Mouse (Mus musculus): ENCODE measurements around the gene Sphkap. TPM values are rescaled to one million over a fixed set of nuclear protein-coding genes. Genes with fewer than 3 reads are reported as not detected.
A peak's percentile ranks its signal among the peaks of the same experiment; 100 is the strongest.

Gene Sphkap
- polyA plus RNA-seq, 1 experiment from 2014 or later = 24.0 TPM

GRCm38 (mm10) chr1:83395559-83395958, 12.4 kb downstream of the Sphkap start:
- no peaks in the 10 kb centered on the region for H3K36me3 ChIP-seq (ENCODE audit: control insufficient read depth, insufficient read depth, low read length)
- H3K4me2 ChIP-seq = no peak overlapping the region
- no peaks in the 10 kb centered on the region for H3K9me3 ChIP-seq (replicated peaks; ENCODE audit: control insufficient read depth, low read length)
- H3K9ac ChIP-seq (ENCODE audit: low read depth, low read length) = no peak overlapping the region
- WGBS (ENCODE audit: insufficient replicate concordance) = 55% methylated on average over 5 of the region's 5 CpGs
- no peak overlapping the region for H3K4me3 ChIP-seq (ENCODE audit: low read depth, low read length)
- ATAC-seq (replicated peaks; ENCODE audit: insufficient number of reproducible peaks, low FRiP score, low TSS enrichment) = no peak
- H3K27me3 ChIP-seq (ENCODE audit: control insufficient read depth, insufficient read depth, low read length) = no peaks in the 10 kb centered on the region
- no peak overlapping the region for H3K27ac ChIP-seq (ENCODE audit: low read depth, low read length)
- H3K4me1 ChIP-seq (ENCODE audit: control insufficient read depth, insufficient read depth, low read length) = no peaks in the 10 kb centered on the region

- ATAC-seq (replicated peaks; ENCODE audit: insufficient number of reproducible peaks, low FRiP score, low TSS enrichment) = no peak
- no peak overlapping the region for H3K4me3 ChIP-seq (ENCODE audit: low read depth, low read length)
- H3K4me1 ChIP-seq (ENCODE audit: control insufficient read depth, insufficient read depth, low read length) = no peaks in the 10 kb centered on the region
- WGBS (ENCODE audit: insufficient replicate concordance) = 76% methylated on average over 4 of the region's 4 CpGs
- H3K4me2 ChIP-seq = no peak overlapping the region
- no peaks in the 10 kb centered on the region for H3K27me3 ChIP-seq (ENCODE audit: control insufficient read depth, insufficient read depth, low read length)
- no peaks in the 10 kb centered on the region for H3K36me3 ChIP-seq (ENCODE audit: control insufficient read depth, insufficient read depth, low read length)
- H3K27ac ChIP-seq (ENCODE audit: low read depth, low read length) = no peak overlapping the region
- no peak overlapping the region for H3K9ac ChIP-seq (ENCODE audit: low read depth, low read length)
- no peaks in the 10 kb centered on the region for H3K9me3 ChIP-seq (replicated peaks; ENCODE audit: control insufficient read depth, low read length)
Measured at GRCm38 (mm10) chr1:83389419-83389818, 18.6 kb downstream of the Sphkap start.

GRCm38 (mm10) chr1:83377404-83377803, 30.6 kb downstream of the Sphkap start:
- WGBS (ENCODE audit: insufficient replicate concordance) = 70% methylated on average over 1 of the region's 1 CpGs
- no peaks in the 10 kb centered on the region for H3K36me3 ChIP-seq (ENCODE audit: control insufficient read depth, insufficient read depth, low read length)
- H3K27ac ChIP-seq (ENCODE audit: low read depth, low read length) = no peak overlapping the region
- no peaks in the 10 kb centered on the region for H3K27me3 ChIP-seq (ENCODE audit: control insufficient read depth, insufficient read depth, low read length)
- no peak overlapping the region for H3K9ac ChIP-seq (ENCODE audit: low read depth, low read length)
- no peaks in the 10 kb centered on the region for H3K9me3 ChIP-seq (replicated peaks; ENCODE audit: control insufficient read depth, low read length)
- H3K4me3 ChIP-seq (ENCODE audit: low read depth, low read length) = no peak overlapping the region
- H3K4me1 ChIP-seq (ENCODE audit: control insufficient read depth, insufficient read depth, low read length) = no peaks in the 10 kb centered on the region
- H3K4me2 ChIP-seq = no peak overlapping the region
- ATAC-seq (replicated peaks; ENCODE audit: insufficient number of reproducible peaks, low FRiP score, low TSS enrichment) = no peak

GRCm38 (mm10) chr1:83366456-83366855, 41.5 kb downstream of the Sphkap start:
- WGBS (ENCODE audit: insufficient replicate concordance) = 82% methylated on average over 5 of the region's 5 CpGs
- H3K27ac ChIP-seq (ENCODE audit: low read depth, low read length) = no peak overlapping the region
- no peak for ATAC-seq (replicated peaks; ENCODE audit: insufficient number of reproducible peaks, low FRiP score, low TSS enrichment)
- H3K4me1 ChIP-seq (ENCODE audit: control insufficient read depth, insufficient read depth, low read length) = peaks cover 5% of the 10 kb centered on the region; the same call in 1 of the 2 replicates
- H3K4me2 ChIP-seq = no peak overlapping the region
- H3K27me3 ChIP-seq (ENCODE audit: control insufficient read depth, insufficient read depth, low read length) = no peaks in the 10 kb centered on the region
- no peak overlapping the region for H3K4me3 ChIP-seq (ENCODE audit: low read depth, low read length)
- H3K36me3 ChIP-seq (ENCODE audit: control insufficient read depth, insufficient read depth, low read length) = no peaks in the 10 kb centered on the region
- no peak overlapping the region for H3K9ac ChIP-seq (ENCODE audit: low read depth, low read length)
- no peaks in the 10 kb centered on the region for H3K9me3 ChIP-seq (replicated peaks; ENCODE audit: control insufficient read depth, low read length)

GRCm38 (mm10) chr1:83362168-83362567, 45.8 kb downstream of the Sphkap start:
- H3K4me3 ChIP-seq (ENCODE audit: low read depth, low read length) = no peak overlapping the region
- H3K4me1 ChIP-seq (ENCODE audit: control insufficient read depth, insufficient read depth, low read length) = peaks cover 4% of the 10 kb centered on the region
- H3K4me2 ChIP-seq = no peak overlapping the region
- H3K9me3 ChIP-seq (replicated peaks; ENCODE audit: control insufficient read depth, low read length) = no peaks in the 10 kb centered on the region
- ATAC-seq (replicated peaks; ENCODE audit: insufficient number of reproducible peaks, low FRiP score, low TSS enrichment) = no peak
- H3K36me3 ChIP-seq (ENCODE audit: control insufficient read depth, insufficient read depth, low read length) = no peaks in the 10 kb centered on the region
- H3K27ac ChIP-seq (ENCODE audit: low read depth, low read length) = no peak overlapping the region
- H3K27me3 ChIP-seq (ENCODE audit: control insufficient read depth, insufficient read depth, low read length) = no peaks in the 10 kb centered on the region
- WGBS (ENCODE audit: insufficient replicate concordance) = 77% methylated on average over 6 of the region's 6 CpGs
- no peak overlapping the region for H3K9ac ChIP-seq (ENCODE audit: low read depth, low read length)

GRCm38 (mm10) chr1:83346453-83346852, 61.5 kb downstream of the Sphkap start:
- Histone ChIP-seq H3K4me2 (no peak overlapping the region), H3K4me3 (ENCODE audit: low read depth, low read length) (no peak overlapping the region), H3K27ac (ENCODE audit: low read depth, low read length) (peak overlapping the region; percentile 95), H3K9ac (ENCODE audit: low read depth, low read length) (no peak overlapping the region), H3K9me3 (replicated peaks; ENCODE audit: control insufficient read depth, low read length) (no peaks in the 10 kb centered on the region), H3K27me3 (ENCODE audit: control insufficient read depth, insufficient read depth, low read length) (no peaks in the 10 kb centered on the region), H3K36me3 (ENCODE audit: control insufficient read depth, insufficient read depth, low read length) (no peaks in the 10 kb centered on the region), H3K4me1 (ENCODE audit: control insufficient read depth, insufficient read depth, low read length) (peaks cover 19% of the 10 kb centered on the region)
- 44% methylated on average over 1 of the region's 1 CpGs for WGBS (ENCODE audit: insufficient replicate concordance)
- no peak for ATAC-seq (replicated peaks; ENCODE audit: insufficient number of reproducible peaks, low FRiP score, low TSS enrichment)

GRCm38 (mm10) chr1:83345572-83345971, 62.4 kb downstream of the Sphkap start:
- Histone ChIP-seq H3K9me3 (replicated peaks; ENCODE audit: control insufficient read depth, low read length) (no peaks in the 10 kb centered on the region), H3K4me2 (peak overlapping the region; percentile 55), H3K4me3 (ENCODE audit: low read depth, low read length) (peak overlapping the region; percentile 3; the same call in 1 of the 2 replicates), H3K4me1 (ENCODE audit: control insufficient read depth, insufficient read depth, low read length) (peaks cover 14% of the 10 kb centered on the region), H3K27ac (ENCODE audit: low read depth, low read length) (peak overlapping the region; percentile 95), H3K27me3 (ENCODE audit: control insufficient read depth, insufficient read depth, low read length) (no peaks in the 10 kb centered on the region), H3K9ac (ENCODE audit: low read depth, low read length) (peak overlapping the region; percentile 22; the same call in 1 of the 2 replicates), H3K36me3 (ENCODE audit: control insufficient read depth, insufficient read depth, low read length) (no peaks in the 10 kb centered on the region)
- WGBS (ENCODE audit: insufficient replicate concordance) = 37% methylated on average over 14 of the region's 14 CpGs
- no peak; the same call in 1 of the 2 replicates for ATAC-seq (replicated peaks; ENCODE audit: insufficient number of reproducible peaks, low FRiP score, low TSS enrichment)

- Histone ChIP-seq H3K27ac (ENCODE audit: low read depth, low read length) (peak overlapping the region; percentile 95), H3K4me2 (0 out of 2 replicates have a peak overlapping the region, but pooled peaks have one; percentile 55), H3K27me3 (ENCODE audit: control insufficient read depth, insufficient read depth, low read length) (no peaks in the 10 kb centered on the region), H3K4me1 (ENCODE audit: control insufficient read depth, insufficient read depth, low read length) (peaks cover 12% of the 10 kb centered on the region), H3K36me3 (ENCODE audit: control insufficient read depth, insufficient read depth, low read length) (no peaks in the 10 kb centered on the region), H3K4me3 (ENCODE audit: low read depth, low read length) (no peak overlapping the region), H3K9me3 (replicated peaks; ENCODE audit: control insufficient read depth, low read length) (no peaks in the 10 kb centered on the region), H3K9ac (ENCODE audit: low read depth, low read length) (no peak overlapping the region)
- no peak for ATAC-seq (replicated peaks; ENCODE audit: insufficient number of reproducible peaks, low FRiP score, low TSS enrichment)
- 36% methylated on average over 3 of the region's 3 CpGs for WGBS (ENCODE audit: insufficient replicate concordance)
Measured at GRCm38 (mm10) chr1:83345069-83345468, 62.9 kb downstream of the Sphkap start.

- Histone ChIP-seq H3K4me2 (no peak overlapping the region), H3K9ac (ENCODE audit: low read depth, low read length) (no peak overlapping the region), H3K27ac (ENCODE audit: low read depth, low read length) (no peak overlapping the region), H3K4me3 (ENCODE audit: low read depth, low read length) (no peak overlapping the region), H3K9me3 (replicated peaks; ENCODE audit: control insufficient read depth, low read length) (no peaks in the 10 kb centered on the region), H3K4me1 (ENCODE audit: control insufficient read depth, insufficient read depth, low read length) (peaks cover 10% of the 10 kb centered on the region), H3K27me3 (ENCODE audit: control insufficient read depth, insufficient read depth, low read length) (no peaks in the 10 kb centered on the region), H3K36me3 (ENCODE audit: control insufficient read depth, insufficient read depth, low read length) (no peaks in the 10 kb centered on the region)
- WGBS (ENCODE audit: insufficient replicate concordance) = 86% methylated on average over 4 of the region's 4 CpGs
- no peak for ATAC-seq (replicated peaks; ENCODE audit: insufficient number of reproducible peaks, low FRiP score, low TSS enrichment)
Measured at GRCm38 (mm10) chr1:83342726-83343250, 65.2 kb downstream of the Sphkap start.
